Mouse (Mus musculus) embryo, embryonic 11.5 days (tissue): ENCODE results near the gene Dtymk.

Experiments
- DNase-seq: peaks from one replicate; pipeline ENCODE4 v3.0.0-alpha.2; 2012; ENCODE audit warnings: low read depth, low spot score

Dtymk gene

DNA sequence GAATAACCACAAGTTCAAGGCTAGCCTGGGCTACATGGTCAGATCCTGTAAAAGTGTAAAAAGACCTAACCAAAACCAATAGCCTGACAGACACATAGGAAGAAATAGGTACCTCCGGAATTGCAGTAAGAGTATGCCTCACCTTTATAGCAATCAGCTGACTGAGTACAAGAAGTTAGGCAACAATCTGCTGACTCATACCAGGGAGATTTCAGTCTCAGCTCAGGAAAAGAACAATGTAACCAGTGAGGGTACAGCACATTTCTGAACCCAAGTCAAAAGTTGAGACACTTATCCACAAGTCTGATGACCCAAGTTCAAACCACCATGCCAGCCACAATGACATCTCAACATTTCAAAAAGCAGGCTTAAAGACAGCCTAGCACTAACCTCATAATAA lies 53.2 kb downstream of the Dtymk start:
- DNase-seq, result no peak

DNA sequence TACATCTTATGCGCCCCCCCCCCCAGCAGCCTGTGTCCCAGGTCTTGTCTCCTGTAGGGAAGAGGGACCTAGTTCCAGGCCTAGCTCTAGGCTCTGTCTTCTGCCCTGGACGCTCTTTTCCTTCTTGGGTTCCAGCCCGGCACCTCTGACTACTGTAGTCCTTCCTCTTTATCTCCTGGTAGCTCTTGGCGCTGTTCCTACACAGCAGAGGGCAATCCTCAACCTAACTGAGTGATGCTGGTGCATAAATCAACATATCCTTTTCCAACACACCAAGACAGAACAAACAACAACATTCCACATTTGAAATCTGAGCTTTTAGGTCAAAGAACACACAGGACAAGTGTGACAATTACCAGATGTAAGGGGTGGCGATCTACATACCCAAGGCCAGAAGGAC lies 55.6 kb downstream of the Dtymk start:
- no peak for DNase-seq

DNA sequence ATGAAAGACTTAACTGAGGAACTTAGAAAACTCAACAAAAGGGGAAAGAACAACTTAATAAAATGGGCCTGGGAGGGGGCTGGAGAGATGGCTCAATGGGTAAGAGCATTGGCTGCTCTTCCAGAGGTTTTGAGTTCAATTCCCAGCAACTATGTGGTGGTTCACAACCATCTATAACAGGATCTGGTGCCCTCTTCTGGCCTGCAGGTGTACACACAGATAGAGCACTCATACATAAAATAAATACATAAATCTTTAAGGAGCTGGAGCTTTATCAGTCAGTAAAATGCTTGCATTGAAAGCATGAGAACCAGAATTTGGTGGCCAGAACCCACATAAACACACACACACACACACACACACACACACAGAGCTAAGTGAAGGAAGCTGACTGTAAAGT lies 58.8 kb downstream of the Dtymk start:
- DNase-seq, result no peak
